Mouse (Mus musculus) neural tube, embryonic 10.5 days (tissue): ENCODE data around the gene Gabpa.
A peak's percentile ranks its signal among the peaks of the same experiment; 100 is the strongest.

Experiments
- DNase-seq: peaks from one replicate; pipeline ENCODE4 v3.0.0-alpha.2; 2017; ENCODE audit warnings: low spot score; ENCODE audit errors: extremely low spot score

Gene Gabpa

GRCm38 (mm10) chr16:84853492-84853891 lies 18.8 kb downstream of the Gabpa start:
- DNase-seq: no peak

- DNase-seq: no peak
Measured at GRCm38 (mm10) chr16:84864656-84865055, 29.9 kb downstream of the Gabpa start.

GRCm38 (mm10) chr16:84873805-84874204 lies 39.1 kb downstream of the Gabpa start:
- no peak for DNase-seq

GRCm38 (mm10) chr16:84875012-84875717 lies 40.4 kb downstream of the Gabpa start:
- DNase-seq: no peak

GRCm38 (mm10) chr16:84875718-84876035 lies 41.0 kb downstream of the Gabpa start:
- no peak for DNase-seq

GRCm38 (mm10) chr16:84876082-84876481 lies 41.4 kb downstream of the Gabpa start:
- DNase-seq: no peak

- DNase-seq: peak; percentile 76
Measured at GRCm38 (mm10) chr16:84879146-84879545, 44.4 kb downstream of the Gabpa start.

GRCm38 (mm10) chr16:84881168-84881567 lies 46.4 kb downstream of the Gabpa start:
- DNase-seq: no peak

- no peak for DNase-seq
Measured at GRCm38 (mm10) chr16:84881754-84882321, 47.1 kb downstream of the Gabpa start.

GRCm38 (mm10) chr16:84884572-84884971 lies 49.8 kb downstream of the Gabpa start:
- no peak for DNase-seq

GRCm38 (mm10) chr16:84902995-84903394 lies 68.3 kb downstream of the Gabpa start:
- DNase-seq: no peak

- no peak for DNase-seq
Measured at GRCm38 (mm10) chr16:84911477-84912165, 76.9 kb downstream of the Gabpa start.
